Mouse (Mus musculus) left cerebral cortex, postnatal 25 days (tissue): Measurements from ENCODE around the gene Tmcc2. TPM values are rescaled to one million over a fixed set of nuclear protein-coding genes. Genes with fewer than 3 reads are reported as not detected.
"Not testable (repeated sequence)": the region's sequence is repeated elsewhere in the genome, so short reads cannot be mapped to it uniquely, and the experiment has no call there.

Experiments
- DNase-seq, 2 experiments: peaks; one replicate each; pipeline ENCODE4 v3.0.0; 2022; ENCODE audit warnings: low spot score in 2 of 2, mixed read lengths in 1 of 2
- intact Hi-C: fragments of 180-260 bp; cut with DNase I; formaldehyde crosslinking; loops from one replicate; pipeline ENCODE4 v1.15.1; 2025
- total RNA-seq, 2 experiments: library from RNA; stranded (reverse); gene quantifications; 2 replicates each; pipeline ENCODE4 v1.2.3; 2021

The Tmcc2 gene
- total RNA-seq, 2 experiments from 2014 or later, result 158 to 162 TPM

DNA sequence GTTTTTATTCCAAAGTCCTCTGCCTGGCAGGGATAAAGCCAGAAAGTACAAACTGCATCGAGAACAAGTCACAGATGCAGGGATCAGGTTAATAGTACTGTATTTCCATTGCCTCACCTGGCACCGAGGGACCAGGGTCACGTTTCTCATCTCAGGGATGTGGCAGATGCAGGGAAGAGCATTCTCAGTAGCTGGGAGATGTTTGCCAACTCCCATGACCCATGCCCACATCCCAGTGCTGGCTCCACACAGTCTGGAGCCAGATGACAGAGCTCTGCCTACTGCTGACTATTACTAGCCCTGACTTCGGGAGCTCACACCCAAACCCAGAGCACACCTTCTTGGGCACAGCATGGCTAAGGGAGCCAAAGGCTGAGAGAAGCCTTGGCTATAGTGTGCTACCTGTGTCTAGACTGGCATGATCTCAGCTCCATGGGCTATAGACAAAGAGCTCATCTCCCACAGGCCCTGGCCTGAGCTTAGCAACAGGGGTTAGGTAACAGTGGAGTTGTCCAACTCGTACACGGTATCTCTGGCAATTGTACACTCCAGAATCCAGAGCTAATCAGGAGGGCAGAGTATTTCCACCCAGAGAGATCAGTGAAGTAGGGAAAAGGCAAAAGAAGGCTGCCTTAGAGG lies 18.1 kb downstream of the Tmcc2 start:
- DNase-seq, result no peak
- intact Hi-C loops, result loop anchor here (5.0 kb wide), 1 partner anchor 64 kb away; no protein-coding TSS in a partner anchor

DNA sequence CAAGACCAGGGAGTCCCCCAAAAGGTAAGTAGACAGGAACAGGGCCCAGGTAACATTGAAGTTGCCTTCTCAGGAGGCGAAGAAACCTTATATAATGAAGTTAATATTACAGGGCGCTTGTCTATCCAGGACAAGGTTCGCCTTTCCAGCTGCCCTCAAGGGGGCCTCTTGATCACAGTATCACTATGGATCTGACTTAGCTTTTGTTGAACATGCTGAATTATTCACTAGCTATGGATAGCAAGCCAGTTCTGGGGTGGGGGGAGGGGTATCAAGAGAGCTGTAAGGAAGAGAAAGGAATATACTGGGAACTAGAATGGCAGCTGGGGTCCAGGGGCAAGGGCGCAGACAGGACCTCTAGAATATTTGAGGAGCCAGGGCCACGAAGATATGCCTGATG lies 18.7 kb downstream of the Tmcc2 start:
- intact Hi-C loops, result loop anchor here (5.0 kb wide), 1 partner anchor 65 kb away; no protein-coding TSS in a partner anchor
- DNase-seq, result no peak

DNA sequence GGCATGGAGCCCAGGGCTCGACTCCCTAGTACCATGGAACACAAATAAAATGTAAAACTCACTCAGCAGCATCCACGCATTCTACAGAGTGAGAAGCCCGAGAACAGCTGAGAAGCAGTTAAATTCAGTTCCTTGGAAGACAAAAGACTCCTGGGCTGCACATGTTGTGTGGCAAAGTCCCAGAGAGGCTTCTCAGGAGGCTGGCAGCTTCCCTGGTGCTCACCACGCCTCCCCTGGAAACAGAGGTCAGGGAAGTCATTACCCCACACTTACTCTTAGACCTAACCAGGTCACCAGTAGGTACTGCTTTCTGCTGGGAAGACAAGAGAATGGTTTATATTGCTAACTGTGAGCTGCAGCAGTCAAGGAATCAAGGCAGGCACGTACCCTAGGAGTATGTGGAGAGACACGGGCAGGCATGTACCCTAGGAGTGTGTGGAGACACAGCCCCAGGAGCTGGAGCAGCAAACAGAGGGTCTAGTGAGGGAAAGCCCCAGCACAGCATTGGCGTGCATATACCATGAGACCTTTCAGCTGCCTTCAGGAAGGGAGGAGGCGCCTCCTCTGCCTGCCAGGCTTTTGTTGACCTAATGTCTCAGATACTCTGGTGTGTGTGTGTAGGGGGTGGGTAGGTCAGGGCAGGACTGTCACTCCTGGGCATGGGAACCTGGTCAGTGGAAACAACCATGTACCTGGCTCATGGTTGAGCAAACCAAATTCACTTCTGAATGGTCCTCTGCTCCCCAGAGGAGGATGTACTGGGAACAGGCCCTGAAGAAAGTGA lies 19.6 kb downstream of the Tmcc2 start:
- no peak for DNase-seq
- intact Hi-C loops, result loop anchor here (5.0 kb wide), 1 partner anchor 66 kb away; no protein-coding TSS in a partner anchor

DNA sequence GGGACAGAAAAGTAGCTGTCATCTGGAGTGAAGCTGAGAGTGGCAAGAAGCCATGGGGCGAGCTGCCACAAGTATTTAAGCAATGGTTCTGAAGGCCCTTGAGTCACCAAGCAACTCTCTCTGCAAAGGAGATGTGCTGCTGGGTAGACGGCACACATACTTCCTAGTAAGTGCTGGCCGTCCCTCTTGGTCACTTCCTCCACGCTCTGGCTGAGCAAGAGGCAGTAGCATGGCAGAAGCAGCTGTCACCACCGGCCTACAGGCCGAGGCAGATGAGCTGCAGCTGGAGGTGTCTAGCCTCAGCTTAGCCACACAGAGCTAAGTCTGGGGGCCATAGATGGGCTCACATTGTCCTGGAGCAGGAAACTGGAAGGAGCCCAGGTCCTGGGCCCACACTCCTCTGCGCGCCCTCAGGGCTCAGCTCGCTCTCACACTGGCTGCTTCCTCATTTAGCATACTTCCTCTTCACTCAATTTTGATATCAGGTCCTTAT lies 20.4 kb downstream of the Tmcc2 start:
- DNase-seq, result peak in 1 of 2 experiments; percentile 43
- intact Hi-C loops, result loop anchor here (5.0 kb wide), 1 partner anchor 67 kb away; no protein-coding TSS in a partner anchor

DNA sequence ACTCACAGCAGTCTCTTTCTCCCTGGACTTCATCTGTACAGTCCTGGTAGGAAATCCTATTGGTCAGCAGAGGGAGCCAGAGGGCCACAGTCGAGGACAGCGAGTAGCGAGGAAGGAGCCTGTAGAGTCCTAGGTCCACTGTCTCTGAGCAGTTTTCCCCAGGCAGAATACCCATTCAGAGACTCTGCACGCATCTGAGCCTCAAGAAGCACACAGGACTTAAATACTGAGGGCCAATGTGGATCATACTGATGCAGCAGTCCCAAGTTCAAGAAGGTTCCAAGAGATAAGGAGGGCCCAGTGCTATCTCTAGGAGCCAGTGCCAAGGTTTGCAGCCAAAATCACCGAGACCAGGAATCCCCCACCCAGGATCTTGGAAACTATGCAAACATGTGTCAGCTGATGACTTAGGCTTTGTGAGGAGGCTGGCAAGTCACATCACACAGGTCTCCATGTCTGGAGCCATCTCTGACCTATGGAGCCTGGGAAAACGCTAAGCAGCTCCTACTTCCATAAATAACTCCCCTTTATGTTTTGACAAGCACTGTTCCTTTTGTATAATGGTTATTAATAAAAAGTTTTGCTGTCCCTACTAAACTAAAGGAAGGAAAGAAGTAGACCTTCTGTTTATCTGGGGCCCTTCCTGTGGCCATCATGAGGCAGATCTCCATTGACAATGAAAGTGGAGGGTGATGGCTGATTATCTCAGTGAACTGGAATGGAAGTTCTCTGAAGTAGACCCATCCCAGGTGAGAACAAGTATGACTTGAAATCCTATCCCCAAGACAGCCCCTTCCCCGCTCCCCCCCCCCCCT lies 23.2 kb downstream of the Tmcc2 start:
- DNase-seq, result peak; percentile 87 to 93
- intact Hi-C loops, result loop anchor here (1.0 to 5.0 kb wide), 4 partner anchors 22 to 154 kb away; partner anchors contain the start of genes Dstyk and Rbbp5

DNA sequence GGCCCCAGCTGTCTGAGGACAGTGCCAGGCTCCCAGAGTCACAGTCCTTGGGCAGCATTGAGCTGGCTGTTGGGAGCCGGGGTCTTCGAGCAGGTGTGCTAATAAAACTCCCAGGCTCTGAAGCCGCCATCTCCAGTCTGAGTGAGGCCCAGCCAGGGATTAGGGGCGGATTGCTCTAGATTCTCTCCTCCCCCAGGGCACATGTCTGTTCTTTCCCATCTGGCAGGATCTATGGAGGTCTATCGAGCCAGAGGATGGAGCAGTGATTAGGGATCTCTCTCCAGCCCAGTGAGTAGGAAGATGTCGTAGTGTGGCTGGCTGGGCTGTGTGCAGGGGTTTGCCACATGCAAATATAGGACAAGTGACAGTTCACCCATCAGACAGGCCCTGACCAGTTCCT lies 24.1 kb downstream of the Tmcc2 start:
- no peak for DNase-seq
- intact Hi-C loops, result loop anchor here (1.0 to 5.0 kb wide), 4 partner anchors 23 to 155 kb away; partner anchors contain the start of genes Dstyk and Rbbp5

DNA sequence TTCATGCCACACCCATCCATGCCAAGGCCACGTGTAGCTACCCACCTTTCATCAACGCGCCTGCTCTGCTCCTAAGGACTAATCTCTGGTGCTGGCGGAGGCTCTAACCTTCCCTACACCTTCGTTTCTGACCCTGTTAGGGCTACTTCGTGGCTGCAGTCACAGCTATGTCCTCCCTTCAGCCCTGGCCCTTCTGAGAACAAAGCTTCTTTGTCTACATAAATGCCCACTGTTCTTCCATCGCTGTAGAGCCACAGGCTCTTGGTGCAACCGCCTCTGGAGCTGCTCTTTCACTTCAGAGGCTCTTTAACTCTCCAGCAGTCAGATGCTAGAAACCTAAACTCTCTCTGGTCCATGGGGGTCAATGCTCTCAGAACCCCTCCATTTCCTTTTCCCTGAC lies 24.8 kb downstream of the Tmcc2 start:
- no peak for DNase-seq

DNA sequence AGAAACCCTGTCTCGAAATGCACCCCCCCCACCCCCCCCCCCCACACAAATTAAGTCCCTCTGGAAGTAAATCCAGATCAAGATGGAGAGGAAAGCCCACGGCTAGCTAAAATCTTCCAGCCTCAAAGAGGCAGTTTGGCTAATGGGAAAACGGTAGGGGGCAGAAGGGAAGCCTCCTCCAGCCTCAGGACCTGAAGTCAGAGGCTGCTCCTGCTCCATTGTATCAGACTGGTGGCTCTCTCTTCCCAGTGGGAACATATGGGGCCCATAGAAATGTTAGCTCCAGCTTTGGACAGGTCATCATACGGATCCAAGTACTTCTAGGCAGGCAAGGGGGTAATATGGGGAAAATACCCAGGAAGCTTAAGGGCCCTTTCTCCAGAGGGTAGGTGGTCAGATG lies 25.4 kb downstream of the Tmcc2 start:
- intact Hi-C loops, result loop anchor here (2.0 to 5.0 kb wide), 3 partner anchors 51 to 157 kb away; partner anchors contain the start of genes Dstyk and Rbbp5
- no peak for DNase-seq

More for the DNA sequence above, 24.8 kb downstream of the Tmcc2 start:
- intact Hi-C loops, result loop anchor here (2.0 to 5.0 kb wide), 3 partner anchors 51 to 156 kb away; partner anchors contain the start of genes Dstyk and Rbbp5

DNA sequence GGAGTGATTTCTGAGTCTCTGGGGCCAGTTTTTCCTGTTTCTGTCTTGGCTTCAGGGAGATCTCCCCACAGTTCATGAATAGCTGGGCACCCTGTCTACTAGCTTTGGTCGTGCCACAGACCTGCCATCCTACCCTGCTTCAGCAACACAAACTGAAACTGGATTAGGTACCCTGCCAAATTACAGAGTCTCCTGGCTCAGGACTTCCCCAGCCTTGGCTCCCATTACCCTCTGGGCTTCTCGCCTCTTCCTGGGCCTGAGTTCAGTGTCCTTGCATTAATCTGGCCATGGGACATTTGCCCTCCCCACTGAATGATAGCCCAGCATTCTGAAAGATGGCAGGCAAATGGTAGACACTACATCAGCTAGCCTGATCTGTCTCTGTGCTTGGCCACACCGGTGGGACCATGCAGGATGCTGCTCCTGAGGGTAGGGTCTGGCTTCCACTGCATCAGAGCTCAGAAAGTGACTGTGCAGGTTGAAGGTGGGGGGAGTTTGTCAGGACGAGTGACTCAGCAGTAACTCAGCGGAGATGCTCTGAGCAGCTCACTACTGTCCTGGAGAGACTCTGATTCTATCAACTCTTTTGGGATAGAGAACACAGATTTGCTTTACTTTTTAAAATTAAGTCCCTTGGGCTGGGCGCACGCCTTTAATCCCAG lies 26.1 kb downstream of the Tmcc2 start:
- peak in 1 of 2 experiments; percentile 35 for DNase-seq
- intact Hi-C loops, result loop anchor here (5.0 kb wide), 2 partner anchors 112 to 157 kb away; partner anchors contain the start of gene Rbbp5

DNA sequence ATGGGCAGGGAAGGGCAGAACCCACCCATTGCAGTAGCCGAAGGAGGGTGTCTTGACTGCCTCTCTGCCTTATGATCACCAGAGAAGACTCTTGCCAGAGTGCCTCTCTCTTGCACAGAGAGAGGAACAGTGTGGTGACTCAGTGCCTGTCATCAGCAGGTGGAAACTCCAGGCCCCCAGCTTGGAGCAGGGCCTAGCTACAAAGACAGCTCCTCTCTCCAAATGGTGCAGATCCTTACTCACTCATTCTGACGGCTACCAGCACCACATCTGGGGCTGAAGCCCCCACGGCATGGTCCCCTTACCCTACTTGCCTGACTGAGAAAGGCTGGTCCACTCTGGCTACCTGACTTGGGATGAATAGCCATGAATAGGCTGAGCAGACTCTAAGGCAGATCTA lies 26.7 kb downstream of the Tmcc2 start:
- intact Hi-C loops, result no loop called here
- peak; percentile 56 to 78 for DNase-seq

DNA sequence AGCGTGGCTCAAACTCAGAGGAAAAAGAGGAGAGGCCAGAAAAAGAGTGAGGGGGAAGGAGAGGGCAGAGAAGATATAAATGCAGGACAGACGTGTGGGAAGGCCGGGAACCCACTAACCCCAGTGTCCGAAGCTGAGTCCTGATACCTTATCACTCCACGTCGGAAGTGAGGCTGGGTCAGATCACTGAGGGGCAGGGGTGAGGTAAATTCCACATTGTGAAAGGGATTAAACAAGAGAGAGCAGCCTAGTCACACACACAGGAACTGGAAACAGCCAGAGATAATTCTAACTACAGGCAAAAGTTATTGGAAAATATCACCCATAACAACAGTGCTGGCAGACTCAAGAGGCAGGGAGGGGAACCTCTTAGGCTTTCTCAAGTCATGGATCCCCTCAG lies 29.1 kb downstream of the Tmcc2 start:
- no peak for DNase-seq
- intact Hi-C loops, result no loop called here

DNA sequence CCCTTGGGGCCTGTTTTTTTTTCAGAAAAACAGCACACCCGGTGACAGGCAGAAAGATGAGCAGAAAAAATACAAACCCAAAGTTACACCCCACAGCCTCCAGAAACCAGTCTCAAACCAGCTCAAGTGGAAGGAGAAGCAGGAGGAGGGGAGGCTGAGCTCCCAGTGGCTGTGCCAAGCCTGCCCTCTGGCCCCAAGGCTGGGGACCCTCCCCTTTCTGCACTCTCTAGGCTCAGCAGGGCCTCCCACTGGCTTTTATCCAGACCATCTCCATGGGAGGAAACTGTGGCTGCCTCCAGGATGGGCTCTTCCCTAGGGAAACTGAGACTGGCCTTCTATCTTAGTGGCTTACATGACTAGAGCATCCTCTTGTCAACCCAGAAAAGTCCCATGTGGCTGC lies 34.2 kb downstream of the Tmcc2 start:
- intact Hi-C loops, result loop anchor here (2.0 to 5.0 kb wide), 2 partner anchors 200 to 235 kb away; no protein-coding TSS in a partner anchor
- no peak for DNase-seq

DNA sequence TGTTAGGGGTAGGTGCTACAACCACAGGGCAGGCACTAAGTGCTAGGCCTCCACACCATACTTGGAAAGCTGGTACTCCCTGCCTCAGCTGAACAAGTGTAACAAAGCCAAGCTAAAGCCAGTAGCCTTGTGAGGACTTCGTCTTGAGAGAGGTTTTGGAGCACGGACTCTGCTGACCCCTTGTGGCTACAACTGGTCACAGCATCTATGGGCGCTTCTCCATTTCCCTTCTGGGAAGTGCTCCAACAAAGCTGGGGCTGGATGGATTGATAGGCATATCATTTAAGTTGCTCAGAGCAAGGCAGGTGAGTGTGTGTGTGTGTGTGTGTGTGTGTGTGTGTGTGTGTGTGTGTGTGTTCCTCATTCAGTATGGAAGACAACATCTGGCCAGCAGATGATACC lies 35.2 kb downstream of the Tmcc2 start:
- intact Hi-C loops, result loop anchor here (1.0 to 5.0 kb wide), 3 partner anchors 44 to 234 kb away; no protein-coding TSS in a partner anchor
- DNase-seq, result peak; percentile 84 to 91

DNA sequence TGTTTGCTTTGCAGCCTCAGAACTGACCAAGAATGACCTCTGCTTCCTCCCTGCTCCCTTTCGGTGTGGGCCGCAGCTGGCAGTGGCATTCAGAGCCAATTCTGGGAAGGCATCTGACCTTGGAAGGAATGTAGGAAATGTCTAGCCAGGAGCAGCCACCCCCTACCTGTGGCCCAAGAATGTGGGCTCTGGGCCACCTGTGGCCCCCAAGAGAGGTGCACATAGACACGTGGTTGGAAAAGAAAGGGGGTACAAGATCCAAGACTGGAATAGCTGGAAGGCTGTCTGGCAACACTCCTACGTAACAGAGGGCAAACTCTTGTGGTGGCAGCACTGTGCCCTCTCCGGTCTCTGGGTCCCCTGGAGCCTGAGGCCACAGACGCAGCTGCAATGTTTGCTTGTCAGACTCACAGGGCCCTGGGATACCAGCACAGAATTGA lies 35.9 kb downstream of the Tmcc2 start:
- no peak for DNase-seq
- intact Hi-C loops, result loop anchor here (1.0 to 5.0 kb wide), 2 partner anchors 43 to 233 kb away; no protein-coding TSS in a partner anchor

DNA sequence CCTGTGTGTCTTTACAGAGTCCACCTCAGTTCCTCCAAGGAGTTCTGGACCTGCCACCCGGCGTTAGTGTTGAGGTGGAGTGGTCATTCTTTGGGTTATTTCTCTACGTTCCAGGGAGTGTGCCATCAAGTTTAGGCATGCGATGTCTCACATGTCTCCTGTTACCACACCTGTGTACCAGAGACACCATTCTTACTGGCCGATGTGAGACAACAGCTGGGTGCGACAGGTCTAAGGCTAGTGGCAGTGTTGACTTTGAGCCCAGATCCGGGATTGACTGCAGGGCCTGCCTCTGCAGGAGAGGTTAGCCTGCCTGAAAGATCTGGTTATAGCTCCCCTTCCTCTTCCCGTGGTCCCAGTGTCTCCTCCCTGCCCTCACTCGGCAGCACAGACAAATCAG lies 36.8 kb downstream of the Tmcc2 start:
- intact Hi-C loops, result no loop called here
- no peak for DNase-seq

DNA sequence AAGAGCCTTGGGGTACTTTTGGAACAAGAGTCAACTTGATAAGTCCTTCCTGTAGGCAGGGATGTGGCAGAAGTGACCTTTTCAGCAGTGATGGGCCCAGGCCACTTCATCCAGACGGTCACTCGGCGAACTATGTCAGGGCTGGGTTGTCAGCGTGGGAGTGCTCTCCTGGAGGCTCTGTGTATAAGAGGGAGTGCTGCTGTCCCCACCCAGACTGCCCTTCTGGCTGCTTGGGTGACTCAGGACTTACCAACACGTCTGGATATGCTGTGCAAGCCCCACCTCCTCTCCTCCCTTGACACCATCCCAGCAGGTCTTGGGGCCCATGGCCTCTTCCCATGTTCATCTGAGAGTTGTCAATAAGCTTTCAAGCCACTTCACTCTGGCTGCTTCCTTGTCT lies 37.7 kb downstream of the Tmcc2 start:
- intact Hi-C loops, result no loop called here

DNA sequence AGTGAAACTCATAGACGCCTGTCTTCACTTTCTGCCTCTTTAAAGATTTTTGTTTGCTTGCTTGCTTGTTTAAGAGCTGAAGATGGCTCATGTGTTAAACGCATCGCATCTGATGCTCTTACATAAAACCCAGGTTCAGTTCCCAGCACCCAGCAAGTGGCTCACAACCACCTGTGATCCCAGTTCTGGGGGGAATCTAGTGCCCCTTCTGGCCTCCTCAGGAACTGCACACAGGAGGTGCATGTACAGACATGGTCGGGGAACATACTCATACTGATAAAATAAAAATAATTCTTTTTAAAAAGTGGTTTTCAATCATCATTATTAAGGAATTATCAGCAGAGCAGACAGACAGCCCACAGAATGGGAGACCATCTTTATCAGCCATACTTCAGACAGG lies 40.0 kb downstream of the Tmcc2 start:
- no peak for DNase-seq
- intact Hi-C loops, result no loop called here

More for the DNA sequence above, 37.7 kb downstream of the Tmcc2 start:
- DNase-seq, result no peak

DNA sequence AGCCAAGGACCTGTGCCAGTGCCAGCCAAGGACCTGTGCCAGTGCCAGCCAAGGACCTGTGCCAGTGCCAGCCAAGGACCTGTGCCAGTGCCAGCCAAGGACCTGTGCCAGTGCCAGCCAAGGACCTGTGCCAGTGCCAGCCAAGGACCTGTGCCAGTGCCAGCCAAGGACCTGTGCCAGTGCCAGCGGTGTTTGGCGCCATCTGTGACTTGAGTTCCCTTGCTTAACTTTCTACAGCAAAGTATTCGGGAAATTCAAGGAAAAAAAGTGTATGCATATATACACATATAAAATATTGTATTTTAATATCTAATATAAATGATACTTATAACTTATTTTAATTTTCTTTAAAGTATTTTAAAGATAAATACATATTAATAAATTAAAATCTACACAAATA lies 41.5 kb downstream of the Tmcc2 start:
- intact Hi-C loops, DNase-seq: not testable (repeated sequence)

DNA sequence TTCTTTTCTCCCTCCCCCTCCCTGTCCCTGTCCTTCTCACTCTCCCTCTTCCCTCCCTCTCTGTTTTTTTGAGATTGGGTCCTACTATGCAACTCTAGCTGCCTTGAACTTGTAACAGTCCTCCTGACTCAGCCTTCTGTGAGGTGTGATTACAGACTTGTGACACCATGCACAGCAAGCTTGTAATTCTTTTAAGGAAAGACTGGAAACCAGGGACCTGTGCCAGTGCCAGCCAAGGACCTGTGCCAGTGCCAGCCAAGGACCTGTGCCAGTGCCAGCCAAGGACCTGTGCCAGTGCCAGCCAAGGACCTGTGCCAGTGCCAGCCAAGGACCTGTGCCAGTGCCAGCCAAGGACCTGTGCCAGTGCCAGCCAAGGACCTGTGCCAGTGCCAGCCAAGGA lies 42.0 kb downstream of the Tmcc2 start:
- intact Hi-C loops, DNase-seq: not testable (repeated sequence)
